Mouse (Mus musculus) layer of hippocampus, postnatal 14 days (tissue): ENCODE data around the gene Ripply3. TPM values are rescaled to one million over a fixed set of nuclear protein-coding genes. Genes with fewer than 3 reads are reported as not detected.
A peak's percentile ranks its signal among the peaks of the same experiment; 100 is the strongest.

Experiments
- DNase-seq, 2 experiments: peaks; one replicate each; pipeline ENCODE4 v3.0.0; 2021 to 2022; ENCODE audit warnings: low spot score in 2 of 2, mixed read lengths in 1 of 2
- total RNA-seq, 2 experiments: library from RNA; stranded (reverse); gene quantifications; 2 replicates each; pipeline ENCODE4 v1.2.3; 2021

The Ripply3 gene
- total RNA-seq, 2 experiments from 2014 or later, result not detected

DNA sequence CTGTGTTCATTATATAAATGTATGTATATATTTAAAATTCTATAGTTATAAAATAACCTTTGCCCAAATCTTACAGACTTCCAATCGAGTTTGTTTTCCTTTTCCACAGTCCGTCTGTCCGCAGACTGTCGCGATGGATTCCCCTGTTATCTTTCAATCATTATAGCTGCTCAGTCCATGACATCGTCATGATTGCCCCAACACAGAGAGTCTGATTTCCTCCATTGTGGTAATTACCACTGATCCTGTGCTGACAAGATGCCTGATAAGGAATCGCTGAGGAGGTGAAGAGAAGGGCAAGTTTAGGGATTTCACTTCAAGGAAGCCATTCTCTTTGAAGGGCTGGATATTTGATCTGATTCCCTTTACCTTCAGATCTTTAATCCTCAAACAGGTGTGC lies 27.8 kb downstream of the Ripply3 start:
- DNase-seq, result no peak

DNA sequence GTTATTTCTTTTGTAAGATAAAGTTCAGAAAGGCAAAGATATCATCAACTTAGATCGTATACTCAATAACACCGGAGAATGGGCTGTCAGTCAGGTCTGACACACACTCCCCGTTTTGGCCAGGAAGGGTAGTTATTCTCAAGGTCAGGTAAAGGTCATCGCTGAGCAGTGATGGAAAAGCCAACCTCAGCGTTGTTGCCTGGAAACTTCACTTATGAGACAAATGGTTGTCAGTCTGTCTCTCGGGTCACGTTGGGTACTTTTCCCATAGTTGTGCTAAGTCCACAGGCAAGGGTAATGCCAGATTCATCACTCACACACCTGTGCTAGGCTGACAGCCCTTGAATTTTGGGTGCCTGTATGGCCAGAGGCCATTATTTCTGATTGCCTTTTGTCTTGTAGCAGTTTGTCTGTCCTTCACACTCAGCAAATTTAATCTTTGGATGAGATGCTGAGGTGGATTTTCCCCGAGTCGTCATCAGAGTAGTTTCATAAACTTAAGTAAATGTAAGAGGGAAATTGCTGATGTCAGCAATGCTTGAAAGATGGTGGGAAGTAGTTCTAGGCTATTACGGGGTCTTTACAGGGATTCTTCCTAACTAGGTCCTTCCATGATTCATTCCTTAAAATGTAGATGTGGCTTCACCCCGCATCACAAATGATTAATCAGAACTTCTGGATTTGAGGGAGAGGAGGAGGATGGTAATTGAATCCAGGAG lies 28.7 kb downstream of the Ripply3 start:
- no peak for DNase-seq

DNA sequence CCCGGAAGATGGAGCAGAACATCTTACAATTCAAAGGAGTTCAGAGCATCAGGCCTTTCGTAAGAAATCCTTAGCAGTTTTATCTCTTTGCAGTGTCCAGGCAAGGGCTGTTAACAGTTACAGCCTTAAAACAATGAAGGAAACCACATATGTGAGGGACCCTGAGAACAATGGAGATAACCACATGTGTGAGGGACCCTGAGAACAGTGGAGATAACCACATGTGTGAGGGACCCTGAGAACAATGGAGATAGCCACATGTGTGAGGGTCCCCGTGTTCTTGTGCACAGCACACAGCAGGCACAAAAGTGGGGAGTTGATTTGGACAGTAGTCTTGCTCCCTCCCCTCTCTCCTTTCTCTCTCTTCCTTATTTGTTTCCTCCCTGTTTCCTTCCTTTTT lies 29.9 kb downstream of the Ripply3 start:
- no peak for DNase-seq

DNA sequence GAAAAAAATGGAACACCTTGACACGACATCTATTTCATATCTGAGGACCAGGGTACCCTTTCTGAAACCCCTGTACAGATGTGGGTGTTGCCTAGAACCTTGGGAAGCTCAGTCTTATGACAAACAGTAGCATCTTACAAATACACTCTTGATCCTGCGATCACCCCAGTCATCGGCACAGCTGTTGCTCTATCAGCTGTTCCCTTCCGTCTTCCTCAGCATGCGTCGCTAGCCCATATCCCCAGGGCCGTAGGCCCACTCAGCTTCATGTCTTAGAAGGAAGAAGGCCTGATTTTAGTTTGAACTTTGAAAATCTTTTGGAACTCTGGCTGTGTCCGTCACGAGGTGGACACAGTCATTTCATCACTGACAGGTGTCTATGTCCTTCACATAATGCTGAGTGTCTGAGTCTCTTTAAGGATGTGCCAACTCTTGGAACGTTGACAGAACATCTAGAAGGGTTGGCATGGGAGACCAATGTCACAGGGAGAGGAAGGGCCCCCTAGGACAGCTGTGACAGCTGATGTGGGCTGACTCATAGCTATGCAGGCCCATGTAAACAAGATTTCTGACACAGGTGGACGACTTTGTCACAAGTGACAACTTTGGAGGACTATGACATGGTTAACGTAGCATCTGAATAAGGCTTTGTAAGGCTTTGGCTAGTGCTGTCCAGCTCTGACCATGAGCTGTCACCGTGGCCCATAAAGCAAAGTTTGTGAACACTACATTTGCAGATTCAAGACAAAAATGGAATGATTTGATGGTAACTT lies 32.5 kb downstream of the Ripply3 start:
- DNase-seq, result no peak

DNA sequence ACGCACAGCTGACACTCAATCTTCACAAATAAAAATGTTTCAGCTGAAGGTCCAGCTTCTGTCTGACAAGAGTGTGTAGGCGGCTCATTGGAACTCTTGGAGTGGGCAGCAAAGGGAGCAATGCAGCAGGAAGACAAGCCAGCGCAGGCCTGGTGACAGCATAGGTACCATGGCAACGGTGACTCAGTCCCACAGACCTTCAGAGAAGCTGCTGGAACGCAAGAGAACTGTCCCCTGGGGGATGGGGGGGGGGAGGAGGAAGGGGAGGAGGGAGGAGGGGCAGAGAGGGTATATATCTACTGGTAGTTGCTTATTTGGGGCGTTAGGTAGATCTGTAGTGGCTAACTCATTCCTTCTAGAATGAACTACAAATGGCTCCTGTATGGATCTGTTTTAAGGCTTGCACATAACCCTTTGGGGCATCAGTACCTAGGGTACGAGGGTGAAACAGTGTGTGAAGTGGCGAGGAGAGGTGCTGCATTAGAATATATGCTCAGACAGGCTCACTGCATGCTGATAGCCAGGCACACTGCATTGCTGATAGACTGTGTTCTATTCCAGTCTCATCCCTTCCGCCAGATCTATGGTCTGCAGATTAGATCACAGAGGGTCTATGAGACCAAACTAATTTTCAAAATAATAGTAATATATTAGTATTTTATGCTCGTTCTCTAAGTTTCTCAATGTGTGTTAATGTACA lies 34.1 kb downstream of the Ripply3 start:
- DNase-seq, result peak; percentile 45 to 81

DNA sequence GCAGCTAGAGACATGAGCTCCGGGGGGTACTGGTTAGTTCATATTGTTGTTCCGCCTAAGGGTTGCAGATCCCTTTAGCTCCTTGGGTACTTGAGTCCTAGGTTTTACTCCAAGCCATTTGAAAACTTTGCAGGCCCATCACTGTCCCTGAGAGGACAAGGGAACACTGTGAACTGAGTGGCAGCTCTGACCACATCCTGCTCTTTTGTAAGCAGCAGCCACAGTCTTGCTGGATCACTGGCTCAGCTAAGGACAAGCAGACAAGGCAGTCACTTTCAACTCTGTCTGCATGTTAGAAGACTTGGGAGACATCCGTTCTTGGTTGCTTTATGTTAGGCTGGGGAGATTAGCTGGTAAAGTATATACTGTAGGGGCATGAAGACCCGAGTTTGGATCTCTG lies 35.6 kb downstream of the Ripply3 start:
- DNase-seq, result no peak

DNA sequence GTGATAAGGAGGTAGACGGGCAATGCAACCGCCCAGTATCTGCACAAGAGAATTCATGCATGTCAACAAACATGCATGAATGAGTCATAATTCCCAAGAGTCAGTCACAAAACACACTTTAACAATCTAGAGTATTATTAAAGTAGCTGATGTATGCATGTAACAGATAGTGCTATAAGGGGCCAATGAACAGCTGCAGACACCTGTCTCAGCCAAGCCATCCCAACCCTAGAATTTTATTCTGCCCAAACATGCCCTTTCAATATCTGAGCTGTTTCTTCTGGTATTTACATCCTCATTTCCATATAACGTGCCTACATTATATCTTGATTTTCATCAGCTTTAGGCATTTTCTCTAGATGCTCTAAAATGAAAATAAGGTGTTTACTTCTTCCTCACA lies 37.2 kb downstream of the Ripply3 start:
- no peak for DNase-seq

DNA sequence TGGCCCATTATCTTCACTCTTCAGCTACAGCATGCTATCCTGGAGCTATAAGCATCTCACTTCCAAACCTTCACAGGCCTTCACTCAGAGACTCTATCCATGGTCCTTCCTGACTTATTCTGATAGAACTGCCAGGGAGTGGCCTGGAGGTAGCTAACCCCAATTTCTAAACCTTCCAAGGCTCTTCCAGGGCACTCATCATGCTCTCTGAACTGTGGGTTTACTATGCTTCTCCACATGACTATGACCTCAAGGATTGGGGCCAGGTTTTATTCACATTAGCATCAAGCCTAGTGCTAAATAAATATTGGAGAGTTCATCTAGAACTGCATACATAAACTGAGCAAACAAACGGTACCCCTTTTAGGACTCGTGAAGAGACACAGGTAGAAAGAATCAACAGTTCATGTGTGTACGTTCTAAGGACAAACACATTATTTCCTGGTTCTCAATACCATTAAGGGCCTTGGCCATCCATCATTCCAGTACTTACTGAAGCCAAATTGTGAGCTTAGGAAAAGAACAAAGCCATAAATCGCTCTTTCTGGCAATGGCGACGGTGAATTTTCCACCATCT lies 41.5 kb downstream of the Ripply3 start:
- no peak for DNase-seq

DNA sequence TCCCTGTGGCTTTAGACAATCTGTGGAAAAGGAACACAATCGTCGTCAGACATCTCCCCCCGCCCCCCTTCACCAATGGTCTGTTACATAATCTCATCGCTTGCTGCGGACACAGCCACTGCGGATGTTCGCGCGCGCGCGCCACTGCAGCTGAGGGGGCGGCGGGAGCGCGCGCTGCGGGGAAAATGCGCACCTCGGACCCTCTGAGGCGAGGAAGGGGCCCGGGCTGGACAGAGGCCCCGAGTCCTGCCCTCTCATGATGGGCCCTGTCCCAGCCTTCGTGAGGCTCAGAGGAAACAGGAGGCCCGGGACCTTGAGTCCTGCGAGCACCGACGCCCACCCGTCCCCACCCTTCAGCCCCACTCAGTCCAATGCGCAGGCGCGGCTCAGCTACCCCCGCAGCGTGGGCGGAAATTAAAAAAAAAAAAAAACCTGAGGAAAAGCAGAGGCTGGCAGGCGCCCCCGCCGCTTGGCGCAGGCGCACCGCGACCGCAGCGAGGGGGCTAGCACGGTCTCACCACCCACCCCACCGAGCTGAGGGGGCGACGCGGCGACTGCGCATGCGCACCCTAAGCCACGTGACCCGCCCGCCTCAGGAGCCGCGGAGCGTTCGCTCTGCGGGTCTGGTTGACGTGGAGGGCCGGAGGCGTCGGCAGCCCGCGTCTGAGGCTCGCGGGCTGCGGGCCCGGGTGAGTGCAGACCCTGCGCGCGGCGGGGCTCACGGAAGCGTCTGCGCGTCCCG lies 42.1 kb downstream of the Ripply3 start, which contains the start of gene Ttc3:
TSS of gene Ttc3 (plus strand) at position 446 of the 742 bp plus-strand sequence.
- peak; percentile 93 to 98 for DNase-seq

DNA sequence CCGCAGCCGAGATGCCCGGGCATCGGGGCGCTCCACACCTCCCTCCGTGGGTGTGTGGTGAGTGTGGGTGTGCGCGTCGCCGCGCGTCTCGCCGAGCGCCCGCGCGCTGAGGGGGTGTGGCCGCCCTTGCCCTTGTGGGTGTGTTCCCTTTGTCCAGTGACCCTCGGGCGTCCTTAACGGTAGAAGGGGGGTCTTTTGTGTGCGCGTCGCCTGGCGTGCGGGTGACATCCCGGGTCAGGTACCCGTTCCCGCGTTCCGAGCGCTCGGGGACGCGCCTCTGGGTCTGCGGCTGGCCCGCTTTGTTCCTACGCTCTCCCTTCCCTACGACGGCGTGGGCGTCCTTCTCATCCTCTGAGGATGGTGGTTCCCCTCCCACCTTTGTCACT lies 42.7 kb downstream of the Ripply3 start:
- peak; percentile 72 to 79 for DNase-seq

DNA sequence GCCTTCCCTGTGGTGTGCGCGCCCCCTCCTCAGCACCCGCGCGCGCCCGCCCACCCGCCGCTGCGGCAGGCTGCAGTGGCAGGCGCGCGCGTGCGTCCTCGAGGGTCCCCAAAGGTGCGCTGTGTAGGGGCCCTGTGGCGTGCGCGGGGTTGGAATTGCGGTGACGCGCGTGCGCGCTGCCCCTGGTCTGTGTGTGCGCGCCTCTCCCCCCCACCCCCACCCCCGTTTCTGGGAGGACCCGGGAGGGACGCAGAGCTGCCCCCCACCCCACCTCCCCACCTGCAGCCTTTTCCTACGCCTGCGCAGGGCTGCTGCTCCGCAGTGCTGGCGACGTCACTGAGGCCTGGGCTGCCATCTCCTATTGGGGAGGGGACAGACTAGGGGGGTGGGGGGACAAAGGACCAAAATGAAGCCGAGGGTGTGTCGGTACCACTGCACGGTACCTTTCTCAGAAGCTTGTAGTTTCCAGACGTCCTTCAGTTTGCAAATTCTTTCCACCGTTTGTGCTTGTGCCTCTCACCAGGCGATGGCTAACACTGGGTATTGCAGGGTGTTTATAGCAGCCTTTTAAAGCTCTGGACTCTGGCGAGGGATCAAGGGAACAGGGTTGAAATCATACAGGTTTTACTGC lies 43.2 kb downstream of the Ripply3 start, which contains the start of gene Pigp:
TSS of gene Pigp (minus strand) at position 542 of the 631 bp plus-strand sequence.
- peak in 1 of 2 experiments; percentile 52 for DNase-seq

DNA sequence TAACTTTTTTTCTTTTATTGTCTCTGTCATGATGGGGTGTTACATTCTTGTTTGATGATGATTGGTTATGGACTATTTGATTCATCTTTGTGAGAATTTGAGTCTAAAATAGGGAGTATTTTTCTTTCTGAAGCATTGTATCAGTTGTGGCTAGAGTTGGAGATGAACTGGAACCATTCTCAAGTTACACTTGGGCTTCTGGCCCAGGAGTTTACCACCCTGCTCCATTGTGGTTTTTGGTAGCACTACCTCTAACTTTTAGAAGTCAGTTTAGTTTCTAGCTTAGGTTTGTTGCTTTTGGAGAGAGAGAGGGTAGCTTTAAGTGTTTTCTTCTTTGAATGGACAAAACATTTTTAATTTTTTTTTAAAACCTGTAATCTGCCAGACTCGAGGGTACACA lies 51.2 kb downstream of the Ripply3 start:
- no peak for DNase-seq

DNA sequence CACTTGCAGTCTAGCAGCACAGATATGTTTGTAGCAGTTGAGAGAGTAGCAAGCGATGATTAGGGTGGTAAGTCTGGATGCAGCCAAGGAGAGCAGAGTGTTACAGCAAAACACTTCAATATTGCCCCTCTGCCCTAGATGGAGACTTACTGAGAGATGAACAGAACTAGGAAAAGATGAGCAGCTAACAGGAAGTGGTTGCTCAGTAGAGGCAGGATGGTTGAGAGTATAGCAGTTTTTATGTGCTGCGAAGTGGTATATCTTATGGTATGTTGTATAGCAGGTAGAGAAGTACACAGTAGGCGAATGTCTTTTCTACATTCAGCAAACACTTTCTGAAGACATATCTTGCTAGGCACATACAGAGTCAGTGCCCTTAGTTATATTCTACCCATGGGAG lies 55.1 kb downstream of the Ripply3 start:
- DNase-seq, result no peak

Other genes starting within 250 kb of the Ripply3 start
- gene Sim2, start 243.5 kb upstream of the Ripply3 start, total RNA-seq, result under 1 TPM; 0.10 to 0.41 TPM
- gene Hlcs, start 14.8 kb upstream of the Ripply3 start, total RNA-seq, result 10 to 100 TPM; 12.8 to 13.7 TPM
- gene Ttc3, start 42.2 kb downstream of the Ripply3 start, total RNA-seq, result 100 to 1,000 TPM; 704 to 759 TPM
- gene Pigp, start 43.4 kb downstream of the Ripply3 start, total RNA-seq, result 10 to 100 TPM; 48.1 to 50.9 TPM
- 10 to 100 TPM; 35.1 to 35.6 TPM for gene Vps26c, start 198.4 kb downstream of the Ripply3 start, total RNA-seq
- 10 to 100 TPM; 83.0 to 84.1 TPM for gene Dyrk1a, start 241.6 kb downstream of the Ripply3 start, total RNA-seq